Mouse (Mus musculus): ENCODE measurements around the gene Ltbp3. TPM values are rescaled to one million over a fixed set of nuclear protein-coding genes. Genes with fewer than 3 reads are reported as not detected.

Ltbp3 gene
- polyA plus RNA-seq, 1 experiment, result 8.1 TPM

DNA sequence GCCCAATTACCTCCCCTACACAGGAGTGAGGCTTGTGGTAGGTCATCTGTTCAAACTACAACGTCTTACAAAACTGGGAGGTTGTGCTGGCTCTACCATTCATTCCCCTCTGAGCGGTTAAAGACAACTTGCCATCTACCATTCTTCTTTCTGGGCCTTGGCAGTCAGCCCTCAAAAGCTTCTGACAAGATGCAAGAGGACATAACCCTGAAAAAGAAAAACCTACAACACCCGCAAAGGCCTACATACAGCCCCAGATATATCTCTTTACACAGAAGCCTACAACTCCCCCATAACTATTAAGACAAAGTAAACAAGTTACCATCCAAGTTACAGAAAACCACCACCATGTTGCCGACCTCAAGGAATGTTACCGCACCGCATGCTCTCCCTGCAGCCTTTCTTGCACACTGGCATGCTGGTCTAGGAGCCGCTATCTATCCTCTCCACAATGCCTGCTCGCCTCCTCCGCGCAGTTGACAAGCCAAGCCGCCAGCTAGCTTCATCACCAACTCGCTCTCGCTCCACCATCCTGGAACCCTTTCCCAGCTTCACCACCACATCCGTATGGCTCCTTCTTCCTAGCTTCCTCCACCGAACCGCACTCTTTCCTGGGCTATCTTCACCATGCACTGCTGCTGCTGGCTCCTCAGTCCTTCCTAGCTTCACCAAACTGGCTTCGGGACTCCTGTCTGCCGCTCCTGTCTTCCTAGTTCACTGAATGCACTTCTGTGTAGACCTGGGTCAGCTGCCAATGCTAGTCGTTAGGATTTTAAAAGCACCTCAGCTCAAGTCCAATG is 60.1 kb downstream of the Ltbp3 start:
- peak; percentile 52 for TF ChIP-seq POLR2A (IDR thresholded peaks at IDR 0.05; ENCODE audit: control insufficient read depth, low read depth, low read length)
- TF ChIP-seq CTCF (IDR thresholded peaks at IDR 0.05; ENCODE audit: control insufficient read depth, insufficient read depth, insufficient replicate concordance, low read depth, low read length), result no peak
- H3K27me3 ChIP-seq (ENCODE audit: control insufficient read depth, insufficient read depth, low read length), result no peaks in the 10 kb centered on the region
- peak overlapping the region; percentile 88 for H3K27ac ChIP-seq (ENCODE audit: control insufficient read depth, insufficient read depth, low read depth, low read length)
- peak overlapping the region; percentile 99 for H3K4me3 ChIP-seq (ENCODE audit: control insufficient read depth, low read depth, low read length)
- peaks cover 16% of the 10 kb centered on the region for H3K4me1 ChIP-seq (ENCODE audit: control insufficient read depth, insufficient read depth, low read length)
- peaks cover 8% of the 10 kb centered on the region for H3K36me3 ChIP-seq (ENCODE audit: control insufficient read depth, insufficient read depth, low read length)

DNA sequence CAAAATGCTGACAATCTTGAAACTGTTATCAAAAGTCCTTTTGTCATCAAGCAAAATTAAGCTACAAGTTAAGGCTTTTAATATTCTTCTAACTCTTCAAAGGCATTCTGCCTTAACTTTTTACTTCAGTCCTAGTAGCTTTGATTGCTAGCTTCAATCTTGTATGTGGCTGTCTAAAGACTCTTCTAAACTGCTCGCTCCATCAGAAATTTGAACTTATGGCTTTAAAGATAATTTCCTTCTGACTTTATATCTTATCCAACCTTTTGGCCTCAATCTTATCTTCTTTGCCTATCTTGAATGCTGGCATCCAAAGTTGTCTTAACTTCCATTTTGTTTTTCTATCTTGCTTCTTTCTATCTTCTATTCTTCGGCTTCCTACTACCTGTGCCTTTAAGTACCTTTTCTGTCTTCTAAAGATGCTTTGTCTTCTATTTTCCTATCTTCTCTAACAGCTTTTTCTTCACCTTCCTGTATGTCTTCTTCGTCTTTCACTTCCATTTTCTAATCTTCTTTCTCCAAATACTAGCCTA is 60.8 kb downstream of the Ltbp3 start:
- peaks cover 8% of the 10 kb centered on the region for H3K36me3 ChIP-seq (ENCODE audit: control insufficient read depth, insufficient read depth, low read length)
- peaks cover 20% of the 10 kb centered on the region for H3K4me1 ChIP-seq (ENCODE audit: control insufficient read depth, insufficient read depth, low read length)
- no peaks in the 10 kb centered on the region for H3K27me3 ChIP-seq (ENCODE audit: control insufficient read depth, insufficient read depth, low read length)
- H3K4me3 ChIP-seq (ENCODE audit: control insufficient read depth, low read depth, low read length), result peak overlapping the region; percentile 99
- TF ChIP-seq POLR2A (IDR thresholded peaks at IDR 0.05; ENCODE audit: control insufficient read depth, low read depth, low read length), result no peak
- no peak for TF ChIP-seq CTCF (IDR thresholded peaks at IDR 0.05; ENCODE audit: control insufficient read depth, insufficient read depth, insufficient replicate concordance, low read depth, low read length)
- peak overlapping the region; percentile 88 for H3K27ac ChIP-seq (ENCODE audit: control insufficient read depth, insufficient read depth, low read depth, low read length)

DNA sequence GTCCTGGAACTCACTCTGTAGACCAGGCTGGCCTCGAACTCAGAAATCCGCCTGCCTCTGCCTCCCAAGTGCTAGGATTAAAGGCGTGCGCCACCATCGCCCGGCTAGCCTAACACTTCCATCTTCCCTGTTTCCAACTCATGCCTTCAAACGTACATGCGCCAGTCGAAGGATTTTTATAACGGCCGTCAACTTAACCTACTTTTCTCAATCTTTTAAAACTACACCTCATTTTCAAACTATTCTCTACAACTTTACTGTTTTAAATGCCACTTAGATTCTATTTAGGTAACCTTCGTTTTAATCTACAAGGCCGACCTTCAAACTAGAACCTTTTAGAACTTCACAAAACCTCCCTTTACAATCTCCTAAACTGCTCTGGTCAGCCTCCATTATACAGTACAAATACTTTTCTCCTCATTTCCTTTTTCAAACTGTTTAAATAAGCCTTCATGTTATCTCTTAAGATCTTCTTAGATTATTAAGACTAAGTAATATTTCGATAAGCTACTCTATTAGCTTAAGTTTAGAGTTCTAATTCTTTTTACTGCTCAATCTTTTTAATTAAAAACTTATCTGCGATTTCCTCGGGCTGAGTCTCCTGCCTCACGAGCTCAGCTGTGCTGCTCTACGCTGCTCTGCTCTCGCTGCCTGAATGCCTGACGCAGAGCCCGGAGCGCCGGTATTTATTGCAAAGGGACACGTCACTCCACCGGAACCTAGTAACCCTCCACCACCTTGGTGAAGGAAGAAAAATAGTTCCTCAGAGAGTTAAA is 61.5 kb downstream of the Ltbp3 start:
- Histone ChIP-seq H3K27me3 (ENCODE audit: control insufficient read depth, insufficient read depth, low read length) (no peaks in the 10 kb centered on the region), H3K36me3 (ENCODE audit: control insufficient read depth, insufficient read depth, low read length) (peaks cover 8% of the 10 kb centered on the region), H3K27ac (ENCODE audit: control insufficient read depth, insufficient read depth, low read depth, low read length) (peak overlapping the region; percentile 100), H3K4me3 (ENCODE audit: control insufficient read depth, low read depth, low read length) (peak overlapping the region; percentile 100), H3K4me1 (ENCODE audit: control insufficient read depth, insufficient read depth, low read length) (peaks cover 23% of the 10 kb centered on the region)
- TF ChIP-seq CTCF (IDR thresholded peaks at IDR 0.05; ENCODE audit: control insufficient read depth, insufficient read depth, insufficient replicate concordance, low read depth, low read length) (peak; percentile 6; the same call in 1 of the 2 replicates), POLR2A (IDR thresholded peaks at IDR 0.05; ENCODE audit: control insufficient read depth, low read depth, low read length) (peak; percentile 100)

DNA sequence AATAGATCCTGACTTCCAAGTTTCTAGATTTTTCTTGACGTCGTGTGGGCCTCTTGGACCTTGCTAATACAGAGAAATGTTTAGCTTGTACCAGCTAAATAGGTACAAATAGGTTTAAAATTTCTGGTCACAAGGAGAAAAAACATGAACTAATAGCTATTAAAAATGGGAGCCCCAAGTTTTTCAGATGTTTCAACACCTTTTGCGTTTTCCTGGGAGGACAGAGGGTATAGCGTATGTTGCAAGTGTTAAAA is 62.0 kb downstream of the Ltbp3 start:
- Histone ChIP-seq H3K36me3 (ENCODE audit: control insufficient read depth, insufficient read depth, low read length) (peaks cover 8% of the 10 kb centered on the region), H3K27ac (ENCODE audit: control insufficient read depth, insufficient read depth, low read depth, low read length) (peak overlapping the region; percentile 100), H3K27me3 (ENCODE audit: control insufficient read depth, insufficient read depth, low read length) (no peaks in the 10 kb centered on the region), H3K4me1 (ENCODE audit: control insufficient read depth, insufficient read depth, low read length) (peaks cover 23% of the 10 kb centered on the region), H3K4me3 (ENCODE audit: control insufficient read depth, low read depth, low read length) (peak overlapping the region; percentile 100)
- no peak for TF ChIP-seq POLR2A (IDR thresholded peaks at IDR 0.05; ENCODE audit: control insufficient read depth, low read depth, low read length)
- TF ChIP-seq CTCF (IDR thresholded peaks at IDR 0.05; ENCODE audit: control insufficient read depth, insufficient read depth, insufficient replicate concordance, low read depth, low read length), result no peak

DNA sequence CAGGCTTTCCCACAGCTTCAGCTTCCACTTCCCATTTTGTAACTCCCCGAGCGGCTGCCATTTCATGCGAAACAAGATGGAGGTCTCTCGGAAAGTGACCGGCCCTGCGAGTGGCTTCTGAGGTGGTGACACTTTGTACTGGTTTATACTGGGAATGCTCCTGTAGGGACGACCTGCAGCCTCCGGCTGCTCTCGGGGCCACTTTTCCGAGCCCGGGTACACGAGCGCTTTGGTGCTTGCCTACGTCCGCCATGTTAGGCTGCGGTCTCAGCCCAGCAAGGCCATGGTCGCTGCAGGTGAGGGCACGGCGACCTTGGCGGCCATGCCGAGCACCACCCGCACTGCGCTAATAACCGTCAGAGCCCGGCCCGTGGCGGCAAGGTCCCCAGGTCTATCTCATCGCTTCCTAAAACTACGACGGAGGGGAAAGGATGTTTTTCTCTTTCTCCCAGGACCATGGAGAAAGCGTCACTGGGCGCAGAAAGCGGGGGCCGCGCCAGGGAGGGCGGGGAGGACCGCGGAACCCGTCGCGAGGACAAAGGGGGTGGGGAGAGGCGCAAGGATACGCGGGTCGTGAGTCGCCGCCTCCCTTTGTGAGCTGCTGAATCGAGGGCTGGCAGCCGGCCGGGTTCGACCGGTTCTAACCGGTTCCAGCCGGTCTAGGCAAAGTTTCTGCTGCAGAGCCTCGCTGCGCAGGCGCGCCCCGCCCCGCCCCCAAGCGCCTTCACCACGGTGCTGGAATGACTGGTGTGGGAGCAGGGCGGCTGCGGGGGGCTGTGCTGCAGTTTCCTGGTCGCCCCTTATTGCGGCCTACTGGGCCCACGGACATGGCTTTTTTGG is 62.6 kb downstream of the Ltbp3 start:
- Histone ChIP-seq H3K4me1 (ENCODE audit: control insufficient read depth, insufficient read depth, low read length) (peaks cover 23% of the 10 kb centered on the region), H3K27me3 (ENCODE audit: control insufficient read depth, insufficient read depth, low read length) (no peaks in the 10 kb centered on the region)

DNA sequence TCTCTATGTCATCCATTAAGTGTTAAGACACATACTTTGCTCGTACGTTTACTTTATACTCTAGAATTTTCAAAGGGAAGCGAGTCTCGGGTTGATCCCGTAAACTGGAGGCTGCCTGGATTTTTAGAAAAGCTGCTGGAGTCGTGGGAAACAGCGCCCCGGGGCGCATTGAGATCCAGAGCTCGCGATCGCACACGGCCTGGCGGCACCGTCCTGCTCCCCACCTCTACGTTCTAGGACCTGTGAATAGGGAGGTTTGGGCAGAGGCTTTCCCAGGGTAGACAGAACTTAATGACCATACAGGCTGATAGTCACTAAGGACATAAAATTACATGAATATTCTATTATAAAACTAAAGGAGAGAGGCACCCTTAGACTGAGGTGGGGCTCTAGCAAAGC is 63.2 kb downstream of the Ltbp3 start:
- Histone ChIP-seq H3K4me3 (ENCODE audit: control insufficient read depth, low read depth, low read length) (peak overlapping the region; percentile 100), H3K4me1 (ENCODE audit: control insufficient read depth, insufficient read depth, low read length) (peaks cover 23% of the 10 kb centered on the region), H3K27me3 (ENCODE audit: control insufficient read depth, insufficient read depth, low read length) (no peaks in the 10 kb centered on the region), H3K27ac (ENCODE audit: control insufficient read depth, insufficient read depth, low read depth, low read length) (peak overlapping the region; percentile 100), H3K36me3 (ENCODE audit: control insufficient read depth, insufficient read depth, low read length) (peaks cover 4% of the 10 kb centered on the region)
- TF ChIP-seq POLR2A (IDR thresholded peaks at IDR 0.05; ENCODE audit: control insufficient read depth, low read depth, low read length), result no peak
- no peak for TF ChIP-seq CTCF (IDR thresholded peaks at IDR 0.05; ENCODE audit: control insufficient read depth, insufficient read depth, insufficient replicate concordance, low read depth, low read length)

More for the DNA sequence above, 62.6 kb downstream of the Ltbp3 start:
- peaks cover 6% of the 10 kb centered on the region for H3K36me3 ChIP-seq (ENCODE audit: control insufficient read depth, insufficient read depth, low read length)
- H3K4me3 ChIP-seq (ENCODE audit: control insufficient read depth, low read depth, low read length), result peak overlapping the region; percentile 100
- H3K27ac ChIP-seq (ENCODE audit: control insufficient read depth, insufficient read depth, low read depth, low read length), result peak overlapping the region; percentile 100
- peak; percentile 85 for TF ChIP-seq POLR2A (IDR thresholded peaks at IDR 0.05; ENCODE audit: control insufficient read depth, low read depth, low read length)
- TF ChIP-seq CTCF (IDR thresholded peaks at IDR 0.05; ENCODE audit: control insufficient read depth, insufficient read depth, insufficient replicate concordance, low read depth, low read length), result 0 out of 2 replicates have a peak, but pooled peaks have one; percentile 8

Data from testis, adult 2 months (tissue).